Mouse (Mus musculus): ENCODE measurements around the gene Mtmr2. TPM values are rescaled to one million over a fixed set of nuclear protein-coding genes. Genes with fewer than 3 reads are reported as not detected.

Gene Mtmr2
- polyA plus RNA-seq (2014; fragmentation: Nextera tagmentation; extraction: Ambion mirVana): 98.9 and 99.5 TPM in 2 replicates

GRCm38 (mm10) chr9:13748404-13748797 lies at the start of gene Mtmr2:
Gene Mtmr2, plus strand, starts transcription at chr9:13748410.
- DNase-seq (no peak), ATAC-seq (ENCODE audit: insufficient read depth) (no peak)
- Histone ChIP-seq H3K4me2 (peak within 1 kb of the TSS; percentile 80), H3K9me3 (ENCODE audit: low read depth, low read length) (no peaks in the 10 kb centered on the region; the same call in 1 of the 2 replicates), H3K4me1 (ENCODE audit: insufficient read depth) (peaks cover 7% of the 10 kb centered on the region), H3K9ac (peak within 1 kb of the TSS; percentile 95), H3K27ac (ENCODE audit: low read depth) (peak within 1 kb of the TSS; percentile 92), H3K36me3 (ENCODE audit: insufficient read depth) (no peaks in the 10 kb centered on the region), H3K27me3 (ENCODE audit: insufficient read depth, low read length) (no peaks in the 10 kb centered on the region), H3K4me3 (ENCODE audit: low read depth, low read length) (peak within 1 kb of the TSS; percentile 78)
- 42% methylated on average over 2 of the region's 2 CpGs for WGBS
- TF ChIP-seq CTCF (IDR thresholded peaks at IDR 0.05; ENCODE audit: low read depth): no peak

DNA sequence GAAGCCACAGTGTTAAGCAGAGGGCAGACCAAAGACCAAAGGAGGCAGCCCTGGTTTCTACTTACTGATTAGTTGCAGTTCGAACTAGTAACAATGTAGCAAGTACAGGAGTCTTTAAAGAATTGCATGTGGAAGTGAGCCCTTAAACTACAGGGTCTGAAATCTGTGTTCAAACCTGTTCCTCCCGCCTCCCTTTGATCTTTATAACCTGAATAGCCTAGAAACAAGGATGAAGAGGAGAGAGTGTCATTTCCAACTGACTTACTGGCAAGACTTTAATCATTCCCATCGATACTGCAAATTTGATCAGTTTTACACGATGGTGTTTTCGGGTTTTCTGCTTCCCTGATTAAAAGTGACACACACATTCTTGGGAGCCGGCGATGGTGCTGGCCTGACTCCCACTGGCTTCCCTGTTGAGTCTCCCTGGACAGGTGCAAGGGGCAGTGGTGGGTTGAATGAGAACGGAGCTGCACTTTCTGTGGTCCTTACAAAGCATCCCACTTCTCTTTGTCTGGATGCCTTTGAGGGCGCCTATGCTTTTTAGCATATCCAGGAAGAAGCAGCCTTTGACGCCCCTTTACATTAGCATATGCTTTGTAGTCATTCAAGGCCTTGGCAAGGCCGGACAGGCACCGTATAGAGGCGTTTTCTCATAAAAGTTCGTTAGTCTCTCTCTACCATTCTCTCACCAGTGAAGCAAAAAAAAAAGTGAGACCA lies 49.0 kb upstream of the Mtmr2 start:
- Histone ChIP-seq H3K9me3 (ENCODE audit: low read depth, low read length) (no peaks in the 10 kb centered on the region), H3K27ac (ENCODE audit: low read depth) (no peak overlapping the region), H3K9ac (no peak overlapping the region), H3K36me3 (ENCODE audit: insufficient read depth) (no peaks in the 10 kb centered on the region), H3K27me3 (ENCODE audit: insufficient read depth, low read length) (no peaks in the 10 kb centered on the region), H3K4me2 (no peak overlapping the region), H3K4me1 (ENCODE audit: insufficient read depth) (0 out of 2 replicates have a peak, but pooled peaks cover 8% of the 10 kb centered on the region), H3K4me3 (ENCODE audit: low read depth, low read length) (no peak overlapping the region)
- WGBS: 62% methylated on average over 14 of the region's 14 CpGs
- TF ChIP-seq CTCF (IDR thresholded peaks at IDR 0.05; ENCODE audit: low read depth): no peak
- ATAC-seq (ENCODE audit: insufficient read depth) (no peak), DNase-seq (no peak)

DNA sequence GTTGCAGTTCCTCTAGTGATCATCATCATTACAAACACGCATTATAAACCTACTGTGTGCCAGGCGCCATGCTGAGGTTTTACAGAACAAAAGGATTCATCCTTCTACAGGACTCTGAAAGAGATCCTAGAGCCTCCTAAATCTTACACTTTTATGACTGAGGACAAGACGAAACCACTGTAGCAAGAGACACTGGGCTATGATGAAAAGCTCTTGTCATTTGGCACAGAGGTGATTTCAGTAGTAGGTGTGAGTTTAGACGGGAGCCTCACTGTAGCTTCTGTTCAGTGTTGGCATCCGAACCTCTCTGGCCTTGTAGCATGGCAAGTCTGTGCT lies 48.5 kb upstream of the Mtmr2 start:
- no peak for DNase-seq
- H3K9me3 ChIP-seq (ENCODE audit: low read depth, low read length): no peaks in the 10 kb centered on the region
- no peak for TF ChIP-seq CTCF (IDR thresholded peaks at IDR 0.05; ENCODE audit: low read depth)
- H3K4me1 ChIP-seq (ENCODE audit: insufficient read depth): 0 out of 2 replicates have a peak, but pooled peaks cover 6% of the 10 kb centered on the region
- 80% methylated on average over 5 of the region's 5 CpGs for whole genome bisulfite sequencing
- H3K4me3 ChIP-seq (ENCODE audit: low read depth, low read length): no peak overlapping the region
- H3K27ac ChIP-seq (ENCODE audit: low read depth): no peak overlapping the region
- no peak overlapping the region for H3K4me2 ChIP-seq
- no peaks in the 10 kb centered on the region for H3K27me3 ChIP-seq (ENCODE audit: insufficient read depth, low read length)
- H3K9ac ChIP-seq: no peak overlapping the region
- no peaks in the 10 kb centered on the region for H3K36me3 ChIP-seq (ENCODE audit: insufficient read depth)
- ATAC-seq (ENCODE audit: insufficient read depth): no peak

DNA sequence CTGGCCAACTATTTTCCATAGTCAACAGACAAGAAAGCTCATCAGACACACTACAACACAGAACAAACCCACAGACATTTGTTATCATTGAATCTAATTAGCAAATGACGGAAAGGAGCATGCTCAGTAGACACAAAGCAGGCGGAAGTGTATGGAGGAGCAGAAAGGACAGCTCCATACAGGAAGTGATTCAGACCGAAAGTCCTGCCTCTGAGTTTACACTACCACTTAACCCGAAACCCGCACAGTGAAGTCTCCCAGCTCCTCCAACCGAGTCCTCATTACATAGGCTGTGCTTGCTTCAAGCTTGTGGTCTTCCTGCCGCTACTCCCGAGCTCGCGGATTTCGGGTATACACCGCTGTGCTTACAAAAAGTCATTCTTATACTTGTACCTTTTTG lies 46.4 kb upstream of the Mtmr2 start:
- Histone ChIP-seq H3K4me1 (ENCODE audit: insufficient read depth) (no peaks in the 10 kb centered on the region), H3K27me3 (ENCODE audit: insufficient read depth, low read length) (no peaks in the 10 kb centered on the region), H3K4me3 (ENCODE audit: low read depth, low read length) (no peak overlapping the region), H3K27ac (ENCODE audit: low read depth) (no peak overlapping the region), H3K9me3 (ENCODE audit: low read depth, low read length) (no peaks in the 10 kb centered on the region), H3K9ac (no peak overlapping the region), H3K36me3 (ENCODE audit: insufficient read depth) (peaks cover 11% of the 10 kb centered on the region; the same call in 1 of the 2 replicates), H3K4me2 (no peak overlapping the region)
- no peak for TF ChIP-seq CTCF (IDR thresholded peaks at IDR 0.05; ENCODE audit: low read depth)
- DNase-seq (no peak), ATAC-seq (ENCODE audit: insufficient read depth) (no peak)
- WGBS: 83% methylated on average over 12 of the region's 12 CpGs

DNA sequence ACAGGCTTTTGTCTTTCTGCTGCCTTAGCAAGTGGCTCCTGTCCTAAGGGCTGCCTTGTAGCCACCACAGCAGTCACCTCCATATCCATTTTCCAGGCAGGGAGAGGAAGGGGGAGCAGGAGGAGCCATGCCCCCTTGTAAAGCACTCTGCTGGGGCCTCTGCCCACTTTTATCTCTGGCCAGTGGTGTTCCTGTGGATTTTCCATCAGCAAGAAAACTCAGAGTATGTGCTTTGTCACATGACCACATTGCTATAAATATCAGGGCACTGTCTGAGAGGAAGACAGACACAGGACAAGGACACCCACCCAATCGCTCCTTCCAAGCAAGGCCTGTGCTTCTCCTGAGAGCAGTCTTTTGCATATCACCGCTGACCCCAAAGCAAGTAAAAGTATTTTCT lies 45.1 kb upstream of the Mtmr2 start:
- WGBS: 87% methylated on average over 2 of the region's 2 CpGs
- no peak for DNase-seq
- Histone ChIP-seq H3K36me3 (ENCODE audit: insufficient read depth) (peaks cover 14% of the 10 kb centered on the region; the same call in 1 of the 2 replicates), H3K27me3 (ENCODE audit: insufficient read depth, low read length) (no peaks in the 10 kb centered on the region), H3K4me2 (no peak overlapping the region), H3K4me3 (ENCODE audit: low read depth, low read length) (no peak overlapping the region), H3K27ac (ENCODE audit: low read depth) (no peak overlapping the region), H3K9me3 (ENCODE audit: low read depth, low read length) (no peaks in the 10 kb centered on the region), H3K9ac (no peak overlapping the region), H3K4me1 (ENCODE audit: insufficient read depth) (no peaks in the 10 kb centered on the region)
- no peak for ATAC-seq (ENCODE audit: insufficient read depth)
- TF ChIP-seq CTCF (IDR thresholded peaks at IDR 0.05; ENCODE audit: low read depth): no peak

- ATAC-seq (ENCODE audit: insufficient read depth) (no peak), DNase-seq (no peak)
- Histone ChIP-seq H3K4me1 (ENCODE audit: insufficient read depth) (no peaks in the 10 kb centered on the region), H3K4me3 (ENCODE audit: low read depth, low read length) (no peak overlapping the region), H3K27ac (ENCODE audit: low read depth) (no peak overlapping the region), H3K9ac (no peak overlapping the region), H3K9me3 (ENCODE audit: low read depth, low read length) (no peaks in the 10 kb centered on the region), H3K36me3 (ENCODE audit: insufficient read depth) (peaks cover 14% of the 10 kb centered on the region; the same call in 1 of the 2 replicates), H3K4me2 (no peak overlapping the region), H3K27me3 (ENCODE audit: insufficient read depth, low read length) (no peaks in the 10 kb centered on the region)
- 70% methylated on average over 4 of the region's 4 CpGs for WGBS
- no peak for TF ChIP-seq CTCF (IDR thresholded peaks at IDR 0.05; ENCODE audit: low read depth)
These were observed 43.3 kb upstream of the Mtmr2 start for GRCm38 (mm10) chr9:13704917-13705316.

DNA sequence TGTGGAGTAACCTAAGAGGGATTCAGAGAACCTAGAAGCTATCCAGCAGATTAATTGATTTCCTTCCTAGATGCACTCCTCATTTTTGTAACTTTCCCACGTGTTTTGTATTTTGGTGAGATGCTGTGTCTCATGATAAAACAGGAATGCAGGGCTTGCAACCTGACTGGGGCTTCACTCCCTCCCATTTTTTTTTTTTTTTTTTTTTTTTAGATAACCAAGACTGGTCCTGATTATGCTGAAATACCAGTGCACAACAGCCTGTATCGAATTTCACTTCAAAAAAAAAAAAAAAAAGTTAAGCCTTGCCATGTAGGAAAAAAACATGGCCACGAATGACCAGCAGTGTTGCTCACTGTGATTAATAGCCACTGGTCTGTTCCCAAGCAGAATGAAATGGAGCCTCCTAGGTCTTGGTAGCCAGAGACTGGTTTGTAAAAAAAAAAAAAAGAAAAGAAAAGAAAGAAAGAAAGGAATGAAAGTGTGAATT lies 41.1 kb upstream of the Mtmr2 start:
- H3K36me3 ChIP-seq (ENCODE audit: insufficient read depth): peaks cover 14% of the 10 kb centered on the region; the same call in 1 of the 2 replicates
- no peaks in the 10 kb centered on the region for H3K27me3 ChIP-seq (ENCODE audit: insufficient read depth, low read length)
- no peak overlapping the region for H3K9ac ChIP-seq
- no peak overlapping the region for H3K4me3 ChIP-seq (ENCODE audit: low read depth, low read length)
- H3K27ac ChIP-seq (ENCODE audit: low read depth): no peak overlapping the region
- no peaks in the 10 kb centered on the region for H3K9me3 ChIP-seq (ENCODE audit: low read depth, low read length)
- DNase-seq (no peak), ATAC-seq (ENCODE audit: insufficient read depth) (no peak)
- no peaks in the 10 kb centered on the region for H3K4me1 ChIP-seq (ENCODE audit: insufficient read depth)
- H3K4me2 ChIP-seq: no peak overlapping the region
- WGBS: 34% methylated on average over 3 of the region's 3 CpGs
- TF ChIP-seq CTCF (IDR thresholded peaks at IDR 0.05; ENCODE audit: low read depth): no peak

All from lung, embryonic 14.5 days (tissue).